Mouse (Mus musculus): ENCODE measurements at regions not wholly inside any gene's neighbourhood (a gene's known extent, or its start where the extent isn't known, plus 50 kb on each side); places are given as distances from the start of the nearest gene placed in this dataset.

- no peak for DNase-seq (ENCODE audit: low spot score)
Observed at GRCm38 (mm10) chr12:25148099-25148498, 51.2 kb upstream of the Id2 start.

Measured in adipocyte (in vitro differentiated cells).